In genomic region chr5:142816811-142817523, GRCm38 (mm10) we compare ENCODE assay signal across 8 mouse cellular contexts. TPM values are rescaled to one million over a fixed set of nuclear protein-coding genes. Genes with fewer than 3 reads are reported as not detected.
A peak's percentile ranks its signal among the peaks of the same experiment; 100 is the strongest.
DNase-seq lines count a peak whose midpoint lies in the region; ATAC-seq and TF ChIP-seq lines count a peak whose summit lies in the region.

No protein-coding gene starts in this region.

- H3K9me3 ChIP-seq in heart, embryonic 16.5 days (replicated peaks; ENCODE audit: control insufficient read depth, low read length), result no peaks in the 10 kb centered on the region
- H3K9me3 ChIP-seq in liver, embryonic 16.5 days (replicated peaks; ENCODE audit: control insufficient read depth, low read length), result no peaks in the 10 kb centered on the region

- under 1% methylated on average over 67 of the region's 71 CpGs for WGBS in heart, embryonic 16.5 days
- WGBS in liver, embryonic 16.5 days (ENCODE audit: insufficient replicate concordance), result under 1% methylated on average over 68 of the region's 71 CpGs
- WGBS in olfactory bulb, adult 2 months, result under 1% methylated on average over 71 of the region's 71 CpGs

- H3K4me2 ChIP-seq in heart, embryonic 16.5 days (ENCODE audit: low read depth, low read length), result peak overlapping the region; percentile 92
- peak overlapping the region; percentile 68 for H3K4me2 ChIP-seq in liver, embryonic 16.5 days (ENCODE audit: low read depth, low read length)

- peak; percentile 35; the same call in 1 of the 2 replicates for TF ChIP-seq POLR2A in embryonic fibroblast, embryonic 13.5 days (IDR thresholded peaks at IDR 0.05; ENCODE audit: low read depth, low read length)
- TF ChIP-seq POLR2A in olfactory bulb, adult 2 months (IDR thresholded peaks at IDR 0.05; ENCODE audit: insufficient read depth, low read depth, low read length), result peak; percentile 38

- H3K27ac ChIP-seq in embryonic fibroblast, embryonic 13.5 days (ENCODE audit: insufficient read depth, low read length), result peak overlapping the region; percentile 100
- peak overlapping the region; percentile 100 for H3K27ac ChIP-seq in heart, embryonic 16.5 days (ENCODE audit: low read length)
- peak overlapping the region; percentile 90 for H3K27ac ChIP-seq in liver, embryonic 16.5 days (ENCODE audit: low read length)
- H3K27ac ChIP-seq in olfactory bulb, adult 2 months (ENCODE audit: insufficient read depth, low read depth, low read length), result peak overlapping the region; percentile 95

- H3K4me1 ChIP-seq in embryonic fibroblast, embryonic 13.5 days (ENCODE audit: control insufficient read depth, insufficient read depth, low read length), result no peaks in the 10 kb centered on the region
- H3K4me1 ChIP-seq in heart, embryonic 16.5 days (ENCODE audit: control insufficient read depth, insufficient read depth, low read length), result peaks cover 13% of the 10 kb centered on the region
- peaks cover 14% of the 10 kb centered on the region for H3K4me1 ChIP-seq in liver, embryonic 16.5 days (ENCODE audit: control insufficient read depth, low read depth, low read length)
- H3K4me1 ChIP-seq in olfactory bulb, adult 2 months (ENCODE audit: control insufficient read depth, insufficient read depth, low read length), result peaks cover 20% of the 10 kb centered on the region

- ATAC-seq in heart, embryonic 16.5 days (replicated peaks; ENCODE audit: extremely low read depth, insufficient read depth, low FRiP score), result no peak
- ATAC-seq in liver, embryonic 16.5 days (ENCODE audit: low read depth), result no peak

- no peaks in the 10 kb centered on the region for H3K27me3 ChIP-seq in heart, embryonic 16.5 days (ENCODE audit: control insufficient read depth, insufficient read depth, low read length)
- peaks cover 100% of the 10 kb centered on the region for H3K27me3 ChIP-seq in liver, embryonic 16.5 days (ENCODE audit: control insufficient read depth, insufficient read depth, low read depth, low read length)

- peak overlapping the region; percentile 95 for H3K9ac ChIP-seq in heart, embryonic 16.5 days (ENCODE audit: low read length)
- peak overlapping the region; percentile 67 for H3K9ac ChIP-seq in liver, embryonic 16.5 days (ENCODE audit: low read depth, low read length)

- TF ChIP-seq CTCF in embryonic fibroblast, embryonic 13.5 days (IDR thresholded peaks at IDR 0.05; ENCODE audit: borderline replicate concordance, insufficient read depth, low read length), result no peak
- TF ChIP-seq CTCF in olfactory bulb, adult 2 months (IDR thresholded peaks at IDR 0.05; ENCODE audit: insufficient read depth, low read depth, low read length), result no peak

- DNase-seq in 3T3-L1 (ENCODE audit: low read depth, low spot score), result peak; percentile 58
- DNase-seq in adrenal gland, adult 18-20 months (ENCODE audit: low spot score in 2 of 2), result peak; percentile 75 to 81
- peak; percentile 57 to 83 for DNase-seq in kidney, postnatal 25 days
- peak; percentile 81 for DNase-seq in urinary bladder, adult 2 months (ENCODE audit: low spot score)

- peak overlapping the region; percentile 96 for H3K4me3 ChIP-seq in embryonic fibroblast, embryonic 13.5 days (ENCODE audit: insufficient read depth, low read length)
- H3K4me3 ChIP-seq in heart, embryonic 16.5 days (ENCODE audit: low read length), result peak overlapping the region; percentile 79
- H3K4me3 ChIP-seq in liver, embryonic 16.5 days (ENCODE audit: low read depth, low read length), result peak overlapping the region; percentile 66
- peak overlapping the region; percentile 74 for H3K4me3 ChIP-seq in olfactory bulb, adult 2 months (ENCODE audit: insufficient read depth, low read depth, low read length)

- no peaks in the 10 kb centered on the region for H3K36me3 ChIP-seq in heart, embryonic 16.5 days (ENCODE audit: control insufficient read depth, insufficient read depth)
- no peaks in the 10 kb centered on the region for H3K36me3 ChIP-seq in liver, embryonic 16.5 days (ENCODE audit: control insufficient read depth, insufficient read depth)

RNA-seq across cellular contexts. Expression of gene Tnrc18, which starts 0.5 kb away (rescaled TPM):
- 10 to 100 TPM; 46.4 to 57.7 TPM for total RNA-seq in adrenal gland, adult 18-20 months (2021)
- polyA plus RNA-seq in embryonic fibroblast, embryonic 13.5 days (2011; ENCODE audit: insufficient read length, low read depth, missing spikeins), result 98.0 and 124 TPM in 2 replicates
- 17.6 and 18.6 TPM in 2 replicates for polyA plus RNA-seq in heart, embryonic 16.5 days (2015; fragmentation: Nextera tagmentation; extraction: Ambion mirVana)
- 2.6 and 3.4 TPM in 2 replicates for polyA plus RNA-seq in liver, embryonic 16.5 days (2015; fragmentation: Nextera tagmentation; extraction: Ambion mirVana)
- polyA plus RNA-seq in olfactory bulb, adult 2 months (2012; ENCODE audit: insufficient read depth, insufficient read length, low replicate concordance, missing spikeins), result not detected in 2 replicates
- polyA plus RNA-seq in urinary bladder, adult 2 months (2012; rRNA removed), result 21.4 and 49.1 TPM in 2 replicates
